ENCODE assay signal across 9 mouse cellular contexts in the genomic region with DNA sequence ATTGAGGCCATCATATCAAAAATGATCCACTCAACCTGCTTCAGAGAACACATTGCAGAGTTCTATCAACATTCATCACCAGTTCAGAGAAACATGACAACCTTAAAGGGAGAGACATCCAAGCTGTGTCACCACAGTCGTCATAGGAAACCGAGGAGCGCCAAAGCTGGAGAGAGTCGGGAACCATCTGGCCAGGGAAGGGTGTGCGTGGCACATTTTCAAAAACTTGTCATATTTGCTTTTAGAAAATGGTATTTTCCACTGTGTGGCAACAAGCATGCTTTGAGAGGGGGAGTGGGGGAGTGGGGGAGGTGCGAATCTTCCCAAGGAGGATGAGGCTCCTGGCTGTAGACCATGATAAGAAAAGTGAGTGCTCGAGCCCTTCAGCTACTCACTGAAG.
DNase-seq lines count a peak whose midpoint lies in the region; ATAC-seq and TF ChIP-seq lines count a peak whose summit lies in the region.
"Had no signal": no experiment of that assay in that cellular context is flagged by ENCODE, and none has a peak within 500 bp of the region (broad histone marks: within the 10 kb centered on the region; RNA-seq: fewer than 3 reads in every experiment).

No protein-coding gene starts in this region.

- intact Hi-C loops in gastrocnemius, postnatal 14 days (cut with DNase I; ENCODE audit: low total_unique reads): no loop called here

- H3K4me2 ChIP-seq in midbrain, postnatal 0 days (ENCODE audit: low read depth, low read length, poor library complexity, severe bottlenecking): no peak overlapping the region
- H3K4me2 ChIP-seq in midbrain, embryonic 15.5 days: no peak overlapping the region
- no peak overlapping the region for H3K4me2 ChIP-seq in liver, embryonic 13.5 days

- peaks cover 17% of the 10 kb centered on the region for H3K36me3 ChIP-seq in midbrain, postnatal 0 days (ENCODE audit: insufficient read depth, low read length)
- peaks cover 6% of the 10 kb centered on the region for H3K36me3 ChIP-seq in midbrain, embryonic 15.5 days (replicated peaks)
- H3K36me3 ChIP-seq in liver, embryonic 13.5 days: no peaks in the 10 kb centered on the region

- H3K4me3 ChIP-seq in midbrain, postnatal 0 days (ENCODE audit: low read depth, low read length): no peak overlapping the region
- no peak overlapping the region for H3K4me3 ChIP-seq in midbrain, embryonic 15.5 days
- no peak overlapping the region for H3K4me3 ChIP-seq in liver, embryonic 13.5 days (replicated peaks)

- no peak for ATAC-seq in midbrain, postnatal 0 days (ENCODE audit: low FRiP score)
- ATAC-seq in midbrain, embryonic 15.5 days (replicated peaks): no peak
- ATAC-seq in liver, embryonic 13.5 days (ENCODE audit: low read depth): peak; percentile 41; the same call in 1 of the 2 replicates
- ATAC-seq in monocyte, adult 5-6 weeks (replicated peaks; ENCODE audit: insufficient number of reproducible peaks, low FRiP score, low TSS enrichment, poor library complexity, severe bottlenecking): no peak
- ATAC-seq in activated CD4-positive, CD25-positive, alpha-beta regulatory T cell, adult 4 months: no peak

- H3K27me3 ChIP-seq in midbrain, postnatal 0 days (ENCODE audit: insufficient read depth, low read length): no peaks in the 10 kb centered on the region
- H3K27me3 ChIP-seq in midbrain, embryonic 15.5 days (replicated peaks): no peaks in the 10 kb centered on the region
- no peaks in the 10 kb centered on the region for H3K27me3 ChIP-seq in liver, embryonic 13.5 days

- H3K9ac ChIP-seq in midbrain, postnatal 0 days (replicated peaks; ENCODE audit: low read length, poor library complexity, severe bottlenecking): no peak overlapping the region
- no peak overlapping the region for H3K9ac ChIP-seq in midbrain, embryonic 15.5 days
- H3K9ac ChIP-seq in liver, embryonic 13.5 days: no peak overlapping the region

- H3K4me1 ChIP-seq in midbrain, postnatal 0 days (ENCODE audit: insufficient read depth, low read length): no peaks in the 10 kb centered on the region
- H3K4me1 ChIP-seq in midbrain, embryonic 15.5 days: peaks cover 12% of the 10 kb centered on the region
- H3K4me1 ChIP-seq in liver, embryonic 13.5 days (replicated peaks): peaks cover 21% of the 10 kb centered on the region

- H3K27ac ChIP-seq in midbrain, postnatal 0 days (ENCODE audit: low read depth, low read length): no peak overlapping the region
- H3K27ac ChIP-seq in midbrain, embryonic 15.5 days: no peak overlapping the region
- no peak overlapping the region for H3K27ac ChIP-seq in liver, embryonic 13.5 days

- TF ChIP-seq CTCF in midbrain, postnatal 0 days (IDR thresholded peaks at IDR 0.05): no peak

- H3K9me3 ChIP-seq in midbrain, postnatal 0 days (ENCODE audit: low read length): no peaks in the 10 kb centered on the region
- no peaks in the 10 kb centered on the region for H3K9me3 ChIP-seq in midbrain, embryonic 15.5 days
- 0 out of 2 replicates have a peak, but pooled peaks cover 2% of the 10 kb centered on the region for H3K9me3 ChIP-seq in liver, embryonic 13.5 days (replicated peaks)

- 76% methylated on average over 7 of the region's 7 CpGs for WGBS in midbrain, postnatal 0 days
- WGBS in midbrain, embryonic 15.5 days: 72% methylated on average over 7 of the region's 7 CpGs
- WGBS in liver, embryonic 13.5 days (ENCODE audit: insufficient replicate concordance): 34% methylated on average over 7 of the region's 7 CpGs

- peak; percentile 40 for DNase-seq in midbrain, postnatal 0 days (ENCODE audit: low spot score)
- peak; percentile 69 to 76 for DNase-seq in layer of hippocampus, adult 8-10 months (ENCODE audit: low spot score in 2 of 2)
- no peak for DNase-seq in liver, embryonic 13.5 days
- DNase-seq in right cerebral cortex, postnatal 4 days: peak; percentile 58
- no peak for DNase-seq in gastrocnemius, postnatal 14 days
- DNase-seq: spleen, adult 18-20 months had no signal

Comparison
In these comparisons a context has a peak if more than half of its experiments do, and no peak if none do; other contexts are left out.
1. DNase-seq: peak in midbrain, postnatal 0 days (single experiment), layer of hippocampus, adult 8-10 months (2 of 2) and right cerebral cortex, postnatal 4 days (single experiment); none in liver, embryonic 13.5 days (single experiment) and gastrocnemius, postnatal 14 days (single experiment).